Mouse (Mus musculus): ENCODE measurements around the gene Morc4. TPM values are rescaled to one million over a fixed set of nuclear protein-coding genes. Genes with fewer than 3 reads are reported as not detected.

The Morc4 gene
- polyA plus RNA-seq, 1 experiment from 2014 or later = 16.1 TPM

- H3K4me1 ChIP-seq (ENCODE audit: insufficient read depth) = peaks cover 21% of the 10 kb centered on the region
- H3K36me3 ChIP-seq (replicated peaks; ENCODE audit: insufficient read depth, low read length) = no peaks in the 10 kb centered on the region
- H3K27me3 ChIP-seq (ENCODE audit: insufficient read depth, low read length) = no peaks in the 10 kb centered on the region
- ATAC-seq (no peak), DNase-seq (no peak)
- WGBS (ENCODE audit: insufficient replicate concordance) = 51% methylated on average over 3 of the region's 3 CpGs
- TF ChIP-seq CTCF (IDR thresholded peaks at IDR 0.05; ENCODE audit: low read depth) (no peak), EP300 (IDR thresholded peaks at IDR 0.05; ENCODE audit: low read depth) (no peak)
- H3K27ac ChIP-seq (ENCODE audit: low read depth) = no peak overlapping the region
- no peaks in the 10 kb centered on the region for H3K9me3 ChIP-seq (ENCODE audit: low read length)
- no peak overlapping the region for H3K4me3 ChIP-seq (ENCODE audit: low read depth, low read length)
- no peak overlapping the region for H3K9ac ChIP-seq (replicated peaks)
- no peak overlapping the region for H3K4me2 ChIP-seq (ENCODE audit: low read depth, low read length)
Measured at GRCm38 (mm10) chrX:139812636-139813298, 58.7 kb downstream of the Morc4 start.

GRCm38 (mm10) chrX:139808501-139808900, 63.0 kb downstream of the Morc4 start:
- H3K27ac ChIP-seq (ENCODE audit: low read depth) = no peak overlapping the region
- ATAC-seq = no peak
- no peak overlapping the region for H3K4me3 ChIP-seq (ENCODE audit: low read depth, low read length)

GRCm38 (mm10) chrX:139808085-139808484, 63.4 kb downstream of the Morc4 start:
- DNase-seq = peak; percentile 19
- H3K27ac ChIP-seq (ENCODE audit: low read depth) = peak overlapping the region; percentile 64
- TF ChIP-seq CTCF (IDR thresholded peaks at IDR 0.05; ENCODE audit: low read depth) (no peak), EP300 (IDR thresholded peaks at IDR 0.05; ENCODE audit: low read depth) (no peak)
- no peak overlapping the region for H3K4me2 ChIP-seq (ENCODE audit: low read depth, low read length)
- ATAC-seq = peak; percentile 80
- H3K4me1 ChIP-seq (ENCODE audit: insufficient read depth) = peaks cover 4% of the 10 kb centered on the region; the same call in 1 of the 2 replicates
- H3K9me3 ChIP-seq (ENCODE audit: low read length) = no peaks in the 10 kb centered on the region
- H3K27me3 ChIP-seq (ENCODE audit: insufficient read depth, low read length) = no peaks in the 10 kb centered on the region
- no peaks in the 10 kb centered on the region for H3K36me3 ChIP-seq (replicated peaks; ENCODE audit: insufficient read depth, low read length)
- H3K4me3 ChIP-seq (ENCODE audit: low read depth, low read length) = no peak overlapping the region
- no peak overlapping the region for H3K9ac ChIP-seq (replicated peaks)
- WGBS (ENCODE audit: insufficient replicate concordance) = 55% methylated on average over 4 of the region's 4 CpGs

More at GRCm38 (mm10) chrX:139808501-139808900, 63.0 kb downstream of the Morc4 start:
- no peak for DNase-seq
- H3K4me2 ChIP-seq (ENCODE audit: low read depth, low read length) = no peak overlapping the region
- H3K27me3 ChIP-seq (ENCODE audit: insufficient read depth, low read length) = no peaks in the 10 kb centered on the region
- no peaks in the 10 kb centered on the region for H3K9me3 ChIP-seq (ENCODE audit: low read length)
- peaks cover 8% of the 10 kb centered on the region; the same call in 1 of the 2 replicates for H3K4me1 ChIP-seq (ENCODE audit: insufficient read depth)
- 85% methylated on average over 10 of the region's 10 CpGs for WGBS (ENCODE audit: insufficient replicate concordance)
- H3K9ac ChIP-seq (replicated peaks) = no peak overlapping the region
- no peaks in the 10 kb centered on the region for H3K36me3 ChIP-seq (replicated peaks; ENCODE audit: insufficient read depth, low read length)
- TF ChIP-seq CTCF (IDR thresholded peaks at IDR 0.05; ENCODE audit: low read depth) (no peak), EP300 (IDR thresholded peaks at IDR 0.05; ENCODE audit: low read depth) (no peak)

GRCm38 (mm10) chrX:139807391-139807790, 64.1 kb downstream of the Morc4 start:
- Histone ChIP-seq H3K27me3 (ENCODE audit: insufficient read depth, low read length) (no peaks in the 10 kb centered on the region), H3K4me1 (ENCODE audit: insufficient read depth) (no peaks in the 10 kb centered on the region), H3K9me3 (ENCODE audit: low read length) (no peaks in the 10 kb centered on the region), H3K27ac (ENCODE audit: low read depth) (peak overlapping the region; percentile 64), H3K36me3 (replicated peaks; ENCODE audit: insufficient read depth, low read length) (no peaks in the 10 kb centered on the region), H3K4me2 (ENCODE audit: low read depth, low read length) (no peak overlapping the region), H3K4me3 (ENCODE audit: low read depth, low read length) (no peak overlapping the region), H3K9ac (replicated peaks) (no peak overlapping the region)
- 78% methylated on average over 2 of the region's 2 CpGs for WGBS (ENCODE audit: insufficient replicate concordance)
- TF ChIP-seq EP300 (IDR thresholded peaks at IDR 0.05; ENCODE audit: low read depth) = no peak
- TF ChIP-seq CTCF (IDR thresholded peaks at IDR 0.05; ENCODE audit: low read depth) = no peak
- DNase-seq (no peak), ATAC-seq (no peak)

- Histone ChIP-seq H3K4me1 (ENCODE audit: insufficient read depth) (no peaks in the 10 kb centered on the region), H3K27ac (ENCODE audit: low read depth) (no peak overlapping the region), H3K36me3 (replicated peaks; ENCODE audit: insufficient read depth, low read length) (no peaks in the 10 kb centered on the region), H3K4me2 (ENCODE audit: low read depth, low read length) (no peak overlapping the region), H3K9me3 (ENCODE audit: low read length) (no peaks in the 10 kb centered on the region), H3K27me3 (ENCODE audit: insufficient read depth, low read length) (no peaks in the 10 kb centered on the region), H3K4me3 (ENCODE audit: low read depth, low read length) (no peak overlapping the region), H3K9ac (replicated peaks) (no peak overlapping the region)
- ATAC-seq (no peak), DNase-seq (no peak)
- TF ChIP-seq CTCF (IDR thresholded peaks at IDR 0.05; ENCODE audit: low read depth) = no peak
- no peak for TF ChIP-seq EP300 (IDR thresholded peaks at IDR 0.05; ENCODE audit: low read depth)
- WGBS (ENCODE audit: insufficient replicate concordance) = 80% methylated on average over 4 of the region's 4 CpGs
Measured at GRCm38 (mm10) chrX:139805918-139806317, 65.6 kb downstream of the Morc4 start.

GRCm38 (mm10) chrX:139803028-139803427, 68.4 kb downstream of the Morc4 start:
- H3K27me3 ChIP-seq (ENCODE audit: insufficient read depth, low read length) = no peaks in the 10 kb centered on the region
- H3K4me3 ChIP-seq (ENCODE audit: low read depth, low read length) = no peak overlapping the region
- TF ChIP-seq CTCF (IDR thresholded peaks at IDR 0.05; ENCODE audit: low read depth) (no peak), EP300 (IDR thresholded peaks at IDR 0.05; ENCODE audit: low read depth) (no peak)
- no peak overlapping the region for H3K4me2 ChIP-seq (ENCODE audit: low read depth, low read length)
- no peak overlapping the region for H3K9ac ChIP-seq (replicated peaks)
- WGBS (ENCODE audit: insufficient replicate concordance) = 64% methylated on average over 2 of the region's 2 CpGs
- no peaks in the 10 kb centered on the region for H3K4me1 ChIP-seq (ENCODE audit: insufficient read depth)
- no peak for ATAC-seq
- no peaks in the 10 kb centered on the region for H3K36me3 ChIP-seq (replicated peaks; ENCODE audit: insufficient read depth, low read length)
- H3K9me3 ChIP-seq (ENCODE audit: low read length) = no peaks in the 10 kb centered on the region
- DNase-seq = no peak
- no peak overlapping the region for H3K27ac ChIP-seq (ENCODE audit: low read depth)

Data from liver, postnatal 0 days (tissue).